Mouse (Mus musculus): ENCODE data around the gene Gm10722. TPM values are rescaled to one million over a fixed set of nuclear protein-coding genes. Genes with fewer than 3 reads are reported as not detected.
A peak's percentile ranks its signal among the peaks of the same experiment; 100 is the strongest.
"Not testable (repeated sequence)": the region's sequence is repeated elsewhere in the genome, so short reads cannot be mapped to it uniquely, and the experiment has no call there.

The Gm10722 gene
- polyA plus RNA-seq (2015; fragmentation: Nextera tagmentation; extraction: Ambion mirVana), result not detected in 2 replicates

- H3K4me1 ChIP-seq (replicated peaks; ENCODE audit: control insufficient read depth, insufficient read depth, low read length); H3K27me3 ChIP-seq (replicated peaks; ENCODE audit: control insufficient read depth, insufficient read depth, low read length); H3K4me2 ChIP-seq (ENCODE audit: low read length); H3K9ac ChIP-seq (replicated peaks; ENCODE audit: low read depth, low read length); H3K36me3 ChIP-seq (ENCODE audit: control insufficient read depth, insufficient read depth); H3K9me3 ChIP-seq (ENCODE audit: control insufficient read depth, low read length); ATAC-seq; H3K4me3 ChIP-seq (replicated peaks; ENCODE audit: low read length); H3K27ac ChIP-seq (ENCODE audit: low read length): not testable (repeated sequence)
- 75% methylated on average over 12 of the region's 12 CpGs for WGBS
These were observed at the start of gene Gm10722 for GRCm38 (mm10) chr9:3000445-3000972. Gene Gm10722, plus strand, starts transcription at chr9:3000922.

DNA sequence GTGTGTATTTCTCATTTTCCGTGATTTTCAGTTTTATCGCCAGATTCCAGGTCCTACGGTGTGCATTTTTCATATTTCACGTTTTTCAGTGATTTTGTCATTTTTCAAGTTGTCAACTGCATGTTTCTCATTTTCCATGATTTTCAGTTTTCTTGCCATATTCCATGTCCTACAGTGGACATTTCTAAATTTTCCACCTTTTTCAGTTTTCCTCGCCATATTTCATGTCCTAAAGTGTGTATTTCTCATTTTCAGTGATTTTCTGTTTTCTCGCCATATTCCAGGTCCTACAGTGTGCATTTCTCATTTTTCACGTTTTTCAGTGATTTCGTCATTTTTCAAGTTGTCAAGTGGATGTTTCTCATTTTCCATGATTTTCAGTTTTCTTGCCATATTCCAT, 284 bp downstream of the Gm10722 start:
- not testable (repeated sequence) for H3K9ac ChIP-seq (replicated peaks; ENCODE audit: low read depth, low read length); ATAC-seq; H3K4me2 ChIP-seq (ENCODE audit: low read length); H3K27ac ChIP-seq (ENCODE audit: low read length); H3K4me3 ChIP-seq (replicated peaks; ENCODE audit: low read length); H3K4me1 ChIP-seq (replicated peaks; ENCODE audit: control insufficient read depth, insufficient read depth, low read length); H3K9me3 ChIP-seq (ENCODE audit: control insufficient read depth, low read length); H3K36me3 ChIP-seq (ENCODE audit: control insufficient read depth, insufficient read depth); H3K27me3 ChIP-seq (replicated peaks; ENCODE audit: control insufficient read depth, insufficient read depth, low read length)
- 67% methylated on average over 8 of the region's 8 CpGs for WGBS

GRCm38 (mm10) chr9:3001948-3002659, 1.4 kb downstream of the Gm10722 start:
- H3K9me3 ChIP-seq (ENCODE audit: control insufficient read depth, low read length); H3K9ac ChIP-seq (replicated peaks; ENCODE audit: low read depth, low read length); H3K4me2 ChIP-seq (ENCODE audit: low read length); H3K27ac ChIP-seq (ENCODE audit: low read length); H3K4me3 ChIP-seq (replicated peaks; ENCODE audit: low read length); H3K27me3 ChIP-seq (replicated peaks; ENCODE audit: control insufficient read depth, insufficient read depth, low read length); H3K4me1 ChIP-seq (replicated peaks; ENCODE audit: control insufficient read depth, insufficient read depth, low read length); H3K36me3 ChIP-seq (ENCODE audit: control insufficient read depth, insufficient read depth): not testable (repeated sequence)
- peak; percentile 81 for ATAC-seq
- WGBS, result 59% methylated on average over 8 of the region's 11 CpGs

DNA sequence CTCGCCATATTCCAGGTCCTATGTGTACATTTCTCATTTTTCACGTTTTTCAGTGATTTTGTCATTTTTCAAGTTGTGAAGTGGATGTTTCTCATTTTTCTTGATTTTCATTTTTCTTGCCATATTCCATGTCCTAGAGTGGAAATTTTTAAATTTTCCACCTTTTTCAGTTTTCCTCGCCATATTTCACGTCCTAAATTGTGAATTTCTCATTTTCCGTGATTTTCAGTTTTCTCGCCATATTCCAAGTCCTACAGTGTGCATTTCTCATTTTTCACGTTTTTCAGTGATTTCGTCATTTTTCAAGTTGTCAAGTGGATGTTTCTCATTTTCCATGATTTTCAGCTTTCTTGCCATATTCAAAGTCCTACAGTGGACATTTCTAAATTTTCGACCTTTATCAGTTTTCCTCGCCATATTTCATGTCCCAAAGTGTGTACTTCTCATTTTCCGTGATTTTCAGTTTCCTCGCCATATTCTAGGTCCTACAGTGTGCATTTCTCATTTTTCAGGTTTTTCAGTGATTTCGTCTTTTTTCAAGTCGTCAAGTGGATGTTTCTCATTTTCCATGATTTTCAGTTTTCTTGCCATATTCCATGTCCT, 2.2 kb downstream of the Gm10722 start, which contains the start of gene Gm11168:
TSS of gene Gm11168 (plus strand) at position 553 of the 603 bp plus-strand sequence.
- H3K9ac ChIP-seq (replicated peaks; ENCODE audit: low read depth, low read length); H3K4me1 ChIP-seq (replicated peaks; ENCODE audit: control insufficient read depth, insufficient read depth, low read length); H3K27me3 ChIP-seq (replicated peaks; ENCODE audit: control insufficient read depth, insufficient read depth, low read length); H3K27ac ChIP-seq (ENCODE audit: low read length); H3K9me3 ChIP-seq (ENCODE audit: control insufficient read depth, low read length); H3K36me3 ChIP-seq (ENCODE audit: control insufficient read depth, insufficient read depth); ATAC-seq; H3K4me2 ChIP-seq (ENCODE audit: low read length); H3K4me3 ChIP-seq (replicated peaks; ENCODE audit: low read length): not testable (repeated sequence)
- 73% methylated on average over 6 of the region's 14 CpGs for WGBS

DNA sequence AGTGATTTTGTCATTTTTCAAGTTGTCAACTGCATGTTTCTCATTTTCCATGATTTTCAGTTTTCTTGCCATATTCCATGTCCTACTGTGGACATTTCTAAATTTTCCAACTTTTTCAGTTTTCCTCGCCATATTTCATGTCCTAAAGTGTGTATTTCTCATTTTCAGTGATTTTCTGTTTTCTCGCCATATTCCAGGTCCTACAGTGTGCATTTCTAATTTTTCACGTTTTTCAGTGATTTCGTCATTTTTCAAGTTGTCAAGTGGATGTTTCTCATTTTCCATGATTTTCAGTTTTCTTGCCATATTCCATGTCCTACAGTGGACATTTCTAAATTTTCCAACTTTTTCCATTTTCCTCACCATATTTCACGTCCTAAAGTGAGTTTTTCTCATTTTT, 5.5 kb downstream of the Gm10722 start:
- not testable (repeated sequence) for H3K9ac ChIP-seq (replicated peaks; ENCODE audit: low read depth, low read length); H3K4me2 ChIP-seq (ENCODE audit: low read length); H3K27ac ChIP-seq (ENCODE audit: low read length); ATAC-seq; H3K36me3 ChIP-seq (ENCODE audit: control insufficient read depth, insufficient read depth); H3K4me3 ChIP-seq (replicated peaks; ENCODE audit: low read length); H3K4me1 ChIP-seq (replicated peaks; ENCODE audit: control insufficient read depth, insufficient read depth, low read length); H3K27me3 ChIP-seq (replicated peaks; ENCODE audit: control insufficient read depth, insufficient read depth, low read length); H3K9me3 ChIP-seq (ENCODE audit: control insufficient read depth, low read length)
- WGBS, result 81% methylated on average over 1 of the region's 5 CpGs

GRCm38 (mm10) chr9:3006636-3007035, 5.9 kb downstream of the Gm10722 start:
- not testable (repeated sequence) for H3K4me3 ChIP-seq (replicated peaks; ENCODE audit: low read length); H3K4me1 ChIP-seq (replicated peaks; ENCODE audit: control insufficient read depth, insufficient read depth, low read length); H3K9me3 ChIP-seq (ENCODE audit: control insufficient read depth, low read length); H3K9ac ChIP-seq (replicated peaks; ENCODE audit: low read depth, low read length); H3K36me3 ChIP-seq (ENCODE audit: control insufficient read depth, insufficient read depth); H3K27ac ChIP-seq (ENCODE audit: low read length); H3K4me2 ChIP-seq (ENCODE audit: low read length); H3K27me3 ChIP-seq (replicated peaks; ENCODE audit: control insufficient read depth, insufficient read depth, low read length)
- 68% methylated on average over 7 of the region's 8 CpGs for WGBS
- peak; percentile 67; the same call in 1 of the 2 replicates for ATAC-seq

DNA sequence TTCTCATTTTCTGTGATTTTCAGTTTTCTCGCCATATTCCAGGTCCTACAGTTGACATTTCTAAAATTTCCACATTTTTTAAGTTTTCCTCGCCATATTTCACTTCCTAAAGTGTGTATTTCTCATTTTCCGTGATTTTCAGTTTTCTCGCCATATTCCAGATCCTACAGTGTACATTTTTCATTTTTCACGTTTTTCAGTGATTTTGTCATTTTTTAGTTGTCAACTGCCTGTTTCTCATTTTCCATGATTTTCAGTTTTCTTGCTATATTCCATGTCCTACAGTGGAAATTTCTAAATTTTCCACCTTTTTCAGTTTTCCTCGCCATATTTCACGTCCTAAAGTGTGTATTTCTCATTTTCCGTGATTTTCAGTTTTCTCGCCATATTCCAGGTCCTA, 6.5 kb downstream of the Gm10722 start:
- not testable (repeated sequence) for H3K9ac ChIP-seq (replicated peaks; ENCODE audit: low read depth, low read length); H3K9me3 ChIP-seq (ENCODE audit: control insufficient read depth, low read length); H3K4me1 ChIP-seq (replicated peaks; ENCODE audit: control insufficient read depth, insufficient read depth, low read length); H3K36me3 ChIP-seq (ENCODE audit: control insufficient read depth, insufficient read depth); H3K27ac ChIP-seq (ENCODE audit: low read length); H3K27me3 ChIP-seq (replicated peaks; ENCODE audit: control insufficient read depth, insufficient read depth, low read length); H3K4me3 ChIP-seq (replicated peaks; ENCODE audit: low read length); ATAC-seq; H3K4me2 ChIP-seq (ENCODE audit: low read length)
- 73% methylated on average over 6 of the region's 9 CpGs for WGBS

DNA sequence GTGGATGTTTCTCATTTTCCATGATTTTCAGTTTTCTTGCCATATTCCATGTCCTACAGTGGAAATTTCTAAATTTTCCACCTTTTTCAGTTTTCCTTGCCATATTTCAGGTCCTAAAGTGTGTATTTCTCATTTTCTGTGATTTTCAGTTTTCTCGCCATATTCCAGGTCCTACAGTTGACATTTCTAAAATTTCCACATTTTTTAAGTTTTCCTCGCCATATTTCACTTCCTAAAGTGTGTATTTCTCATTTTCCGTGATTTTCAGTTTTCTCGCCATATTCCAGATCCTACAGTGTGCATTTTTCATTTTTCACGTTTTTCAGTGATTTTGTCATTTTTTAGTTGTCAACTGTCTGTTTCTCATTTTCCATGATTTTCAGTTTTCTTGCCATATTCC, 8.6 kb downstream of the Gm10722 start:
- H3K4me3 ChIP-seq (replicated peaks; ENCODE audit: low read length); H3K9ac ChIP-seq (replicated peaks; ENCODE audit: low read depth, low read length); ATAC-seq; H3K27me3 ChIP-seq (replicated peaks; ENCODE audit: control insufficient read depth, insufficient read depth, low read length); H3K27ac ChIP-seq (ENCODE audit: low read length); H3K36me3 ChIP-seq (ENCODE audit: control insufficient read depth, insufficient read depth); H3K4me2 ChIP-seq (ENCODE audit: low read length); H3K4me1 ChIP-seq (replicated peaks; ENCODE audit: control insufficient read depth, insufficient read depth, low read length); H3K9me3 ChIP-seq (ENCODE audit: control insufficient read depth, low read length): not testable (repeated sequence)
- WGBS, result no CpG with 5 or more reads among the region's 5 CpGs

DNA sequence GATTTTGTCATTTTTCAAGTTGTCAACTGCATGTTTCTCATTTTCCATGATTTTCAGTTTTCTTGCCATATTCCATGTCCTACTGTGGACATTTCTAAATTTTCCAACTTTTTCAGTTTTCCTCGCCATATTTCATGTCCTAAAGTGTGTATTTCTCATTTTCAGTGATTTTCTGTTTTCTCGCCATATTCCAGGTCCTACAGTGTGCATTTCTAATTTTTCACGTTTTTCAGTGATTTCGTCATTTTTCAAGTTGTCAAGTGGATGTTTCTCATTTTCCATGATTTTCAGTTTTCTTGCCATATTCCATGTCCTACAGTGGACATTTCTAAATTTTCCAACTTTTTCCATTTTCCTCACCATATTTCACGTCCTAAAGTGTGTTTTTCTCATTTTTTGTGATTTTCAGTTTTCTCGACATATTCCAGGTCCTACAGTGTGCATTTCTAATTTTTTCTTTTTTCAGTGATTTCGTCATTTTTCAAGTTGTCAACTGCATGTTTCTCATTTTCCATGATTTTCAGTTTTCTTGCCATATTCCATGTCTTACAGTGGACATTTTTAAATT, 11.4 kb downstream of the Gm10722 start:
- not testable (repeated sequence) for H3K4me1 ChIP-seq (replicated peaks; ENCODE audit: control insufficient read depth, insufficient read depth, low read length); H3K27me3 ChIP-seq (replicated peaks; ENCODE audit: control insufficient read depth, insufficient read depth, low read length); H3K27ac ChIP-seq (ENCODE audit: low read length); H3K9me3 ChIP-seq (ENCODE audit: control insufficient read depth, low read length); H3K4me2 ChIP-seq (ENCODE audit: low read length); H3K4me3 ChIP-seq (replicated peaks; ENCODE audit: low read length); H3K36me3 ChIP-seq (ENCODE audit: control insufficient read depth, insufficient read depth); ATAC-seq; H3K9ac ChIP-seq (replicated peaks; ENCODE audit: low read depth, low read length)
- WGBS, result 85% methylated on average over 2 of the region's 7 CpGs
